Mouse (Mus musculus) liver, embryonic 16.5 days (tissue): Measurements from ENCODE around the gene Tdrd3. TPM values are rescaled to one million over a fixed set of nuclear protein-coding genes. Genes with fewer than 3 reads are reported as not detected.
A peak's percentile ranks its signal among the peaks of the same experiment; 100 is the strongest.

Experiments used
- ATAC-seq: fragments of 200-750 bp; cut with Nextera tagmentation; 2 replicates; pipeline ENCODE4 v1.8.0; 2017; ENCODE audit warnings: low read depth, mild to moderate bottlenecking, moderate number of reproducible peaks, moderate library complexity
- H3K27ac ChIP-seq: fragments of 300-500 bp; sonication (generic); 2 replicates; pipeline ENCODE4 v1.5.1; 2014; ENCODE audit warnings: mild to moderate bottlenecking, low read length
- H3K27me3 ChIP-seq: fragments of 300-500 bp; sonication (generic); 2 replicates; pipeline ENCODE4 v1.6.1; 2014; ENCODE audit warnings: low read depth, low read length, mixed read lengths; ENCODE audit not compliant: control insufficient read depth, insufficient read depth
- H3K36me3 ChIP-seq: fragments of 300-500 bp; sonication (generic); 2 replicates; pipeline ENCODE4 v1.6.1; 2014; ENCODE audit warnings: mild to moderate bottlenecking; ENCODE audit not compliant: control insufficient read depth, insufficient read depth
- H3K4me1 ChIP-seq: fragments of 300-500 bp; sonication (generic); 2 replicates; pipeline ENCODE4 v1.6.1; 2014; ENCODE audit warnings: low read depth, low read length, mixed read lengths; ENCODE audit not compliant: control insufficient read depth
- H3K4me2 ChIP-seq: fragments of 300-500 bp; sonication (generic); 2 replicates; pipeline ENCODE4 v1.6.1; 2014; ENCODE audit warnings: low read depth, low read length, mixed read lengths
- H3K4me3 ChIP-seq: fragments of 300-500 bp; sonication (generic); 2 replicates; pipeline ENCODE4 v1.5.1; 2014; ENCODE audit warnings: low read depth, mild to moderate bottlenecking, low read length
- H3K9ac ChIP-seq: fragments of 300-500 bp; sonication (generic); 2 replicates; pipeline ENCODE4 v1.6.1; 2014; ENCODE audit warnings: low read depth, low read length
- H3K9me3 ChIP-seq: fragments of 300-500 bp; sonication (generic); replicated peaks from 2 replicates; pipeline ENCODE4 v1.6.1; 2016; ENCODE audit warnings: low read length; ENCODE audit not compliant: control insufficient read depth
- WGBS: fragments of 180-500 bp; shearing (Covaris S2); extraction: QIAGEN DNeasy Blood & Tissue Kit; methylation state at CpG from one replicate; pipeline ENCODE4 v1.1.7; 2014; ENCODE audit not compliant: insufficient replicate concordance; 5-methylcytosine and 5-hydroxymethylcytosine counted together
- polyA plus RNA-seq: library from polyadenylated mRNA; unstranded; fragments of >200 nt; fragmentation: Nextera tagmentation; extraction: Ambion mirVana; gene quantifications from 2 replicates; pipeline ENCODE4 v1.2.1, GENCODE M21; 2015

Gene Tdrd3
- polyA plus RNA-seq, 1 experiment from 2014 or later: 7.1 TPM

DNA sequence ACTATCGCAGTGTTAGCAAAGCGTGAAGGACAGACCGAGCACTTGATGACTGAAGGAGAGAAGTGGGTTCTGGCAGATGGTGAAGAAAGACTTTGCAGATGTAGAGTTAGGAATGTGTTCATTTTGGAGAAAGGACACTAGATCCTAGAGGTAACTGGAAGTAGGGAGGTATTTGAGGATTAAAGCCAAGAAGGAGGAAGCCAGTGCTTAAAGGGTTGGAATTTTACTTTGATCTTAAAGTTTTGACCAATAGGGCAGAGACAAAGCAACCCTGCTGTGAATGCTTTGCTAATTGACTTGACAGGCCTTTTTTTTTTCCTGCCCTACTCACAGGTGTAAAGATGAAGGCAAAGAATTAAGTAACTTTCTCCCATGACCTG is 1.2 kb downstream of the Tdrd3 start:
- Histone ChIP-seq H3K27me3 (no peaks in the 10 kb centered on the region), H3K9me3 (no peaks in the 10 kb centered on the region), H3K4me3 (peak overlapping the region; percentile 89), H3K27ac (peak overlapping the region; percentile 100), H3K9ac (peak overlapping the region; percentile 93), H3K36me3 (no peaks in the 10 kb centered on the region), H3K4me2 (peak overlapping the region; percentile 98), H3K4me1 (peaks cover 24% of the 10 kb centered on the region)
- WGBS: 0% methylated on average over 3 of the region's 3 CpGs
- ATAC-seq: no peak

DNA sequence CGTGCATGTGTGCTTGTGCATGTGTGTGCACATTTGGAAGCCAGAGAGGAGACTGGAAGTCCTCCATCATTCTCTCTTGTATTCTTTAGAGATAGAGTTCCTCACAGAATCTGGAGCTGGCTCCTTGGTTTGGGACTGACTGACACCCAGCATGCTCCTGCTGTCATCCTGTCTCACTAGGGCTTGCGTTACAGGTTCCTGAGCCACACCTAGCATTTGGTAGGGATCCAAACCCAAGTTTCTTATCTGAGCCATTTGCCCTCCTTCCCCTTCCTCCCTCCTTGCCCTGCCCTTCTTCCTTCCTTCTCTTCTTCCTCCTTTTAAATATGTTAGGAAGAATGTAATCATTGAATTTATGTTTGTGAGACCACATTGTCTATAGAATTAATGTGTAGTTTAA is 3.3 kb downstream of the Tdrd3 start:
- Histone ChIP-seq H3K9ac (no peak overlapping the region), H3K4me2 (peak overlapping the region; percentile 22; the same call in 1 of the 2 replicates), H3K4me3 (no peak overlapping the region)

DNA sequence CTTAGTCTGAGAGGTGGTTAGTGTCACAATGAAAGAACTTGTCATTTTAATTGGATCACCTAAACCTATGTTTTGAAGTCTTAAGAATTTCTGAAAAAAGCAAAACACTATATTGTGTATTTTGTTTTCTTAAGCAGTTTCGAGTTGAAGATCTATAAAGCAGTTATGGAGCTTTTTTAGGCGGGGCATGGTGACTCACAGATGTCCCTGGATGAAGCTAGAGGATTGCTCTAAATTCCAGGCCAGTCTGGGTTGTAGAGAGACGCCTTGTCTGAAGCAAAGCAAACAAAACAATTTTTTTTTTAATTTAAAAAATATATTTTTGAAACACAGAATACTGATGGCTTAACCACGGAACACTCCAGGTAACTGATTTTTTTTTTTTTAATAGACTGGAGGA is 4.1 kb downstream of the Tdrd3 start:
- Histone ChIP-seq H3K27me3 (no peaks in the 10 kb centered on the region), H3K4me2 (no peak overlapping the region), H3K4me3 (no peak overlapping the region), H3K4me1 (peaks cover 26% of the 10 kb centered on the region), H3K27ac (no peak overlapping the region; the same call in 1 of the 2 replicates), H3K9me3 (no peaks in the 10 kb centered on the region), H3K36me3 (no peaks in the 10 kb centered on the region), H3K9ac (no peak overlapping the region)
- 68% methylated on average over 4 of the region's 4 CpGs for WGBS
- no peak for ATAC-seq

More for the DNA sequence above, 3.3 kb downstream of the Tdrd3 start:
- H3K27me3 ChIP-seq: no peaks in the 10 kb centered on the region
- no peaks in the 10 kb centered on the region for H3K9me3 ChIP-seq
- H3K36me3 ChIP-seq: no peaks in the 10 kb centered on the region
- H3K4me1 ChIP-seq: peaks cover 24% of the 10 kb centered on the region
- no peak overlapping the region for H3K27ac ChIP-seq
- no peak for ATAC-seq
- WGBS: 42% methylated on average over 2 of the region's 2 CpGs

DNA sequence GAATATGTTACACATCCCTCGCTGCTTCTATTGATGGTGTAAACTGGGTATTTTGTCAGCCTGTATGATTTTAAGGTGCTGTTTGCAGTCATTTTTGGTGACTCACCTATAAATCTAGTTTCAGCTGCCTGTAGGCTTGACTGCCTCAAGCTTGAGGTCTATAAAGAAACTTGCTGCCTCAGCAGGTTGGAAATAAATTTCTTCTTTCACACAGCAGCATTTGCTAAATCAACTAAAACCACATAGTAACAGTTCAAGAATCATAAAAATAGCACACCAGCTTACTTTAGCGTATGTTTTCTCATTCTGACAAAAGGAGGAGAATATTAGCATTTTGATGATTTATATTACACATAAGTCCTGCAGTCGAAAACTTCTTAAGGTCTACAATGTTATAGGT is 6.0 kb downstream of the Tdrd3 start:
- no peak for ATAC-seq
- Histone ChIP-seq H3K27me3 (no peaks in the 10 kb centered on the region), H3K9me3 (no peaks in the 10 kb centered on the region), H3K36me3 (no peaks in the 10 kb centered on the region), H3K4me2 (no peak overlapping the region), H3K27ac (no peak overlapping the region), H3K9ac (no peak overlapping the region), H3K4me3 (no peak overlapping the region), H3K4me1 (peaks cover 35% of the 10 kb centered on the region)
- 77% methylated on average over 3 of the region's 3 CpGs for WGBS

DNA sequence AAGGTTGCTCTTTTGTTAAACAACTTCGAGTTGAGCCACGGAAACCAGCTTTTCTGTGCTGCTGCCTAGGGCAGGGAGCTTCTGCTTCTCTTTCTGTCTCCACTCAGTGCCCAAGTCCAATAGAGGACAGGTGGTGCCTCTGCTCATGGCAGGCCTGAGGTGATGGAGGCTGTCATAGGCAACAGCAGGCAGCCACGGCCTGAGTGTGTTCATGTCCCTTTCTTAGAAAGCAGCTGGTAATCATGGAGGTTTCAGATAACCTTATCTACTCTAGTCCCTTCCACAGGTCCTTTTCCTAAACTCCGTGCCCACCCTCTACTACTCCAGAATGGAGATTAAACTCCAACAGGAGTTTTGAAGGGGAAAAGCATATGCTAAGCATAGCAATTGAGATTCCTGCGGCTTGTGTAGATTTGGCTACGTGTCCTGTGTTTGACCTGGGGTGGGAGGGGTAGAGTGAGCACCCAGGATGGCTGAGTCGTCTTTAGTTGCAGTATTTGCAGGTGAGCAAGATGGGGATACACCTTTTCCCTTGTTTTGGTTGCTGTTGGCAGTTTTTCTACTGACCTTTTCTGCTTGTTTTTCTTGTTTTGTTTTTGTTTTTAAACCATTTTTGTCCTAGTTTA is 10.0 kb downstream of the Tdrd3 start:
- Histone ChIP-seq H3K27ac (peak overlapping the region; percentile 71), H3K4me2 (peak overlapping the region; percentile 38), H3K27me3 (no peaks in the 10 kb centered on the region), H3K9ac (no peak overlapping the region), H3K36me3 (no peaks in the 10 kb centered on the region), H3K9me3 (no peaks in the 10 kb centered on the region), H3K4me3 (no peak overlapping the region), H3K4me1 (peaks cover 16% of the 10 kb centered on the region)
- whole genome bisulfite sequencing: 33% methylated on average over 7 of the region's 7 CpGs
- peak; percentile 88 for ATAC-seq

DNA sequence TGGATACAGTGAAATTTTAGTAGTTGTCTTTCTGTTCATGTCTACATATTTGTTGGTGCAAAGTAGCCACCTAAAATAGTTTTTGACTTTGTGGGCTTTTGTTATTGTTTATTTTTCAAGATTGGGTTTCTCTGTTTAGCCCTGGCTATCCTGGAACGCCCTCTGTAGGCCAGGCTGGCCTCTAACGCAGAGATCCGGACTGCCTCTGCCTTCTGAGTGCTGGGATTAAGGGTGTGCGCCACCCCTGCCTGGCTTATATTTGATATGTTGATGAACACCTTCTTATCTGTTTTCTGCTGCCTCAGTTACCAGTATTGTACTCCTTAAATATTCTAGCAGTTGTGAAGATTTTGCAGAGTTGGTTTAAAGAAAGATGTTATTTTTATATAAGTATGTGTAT is 10.6 kb downstream of the Tdrd3 start:
- Histone ChIP-seq H3K27ac (no peak overlapping the region), H3K27me3 (no peaks in the 10 kb centered on the region), H3K4me2 (no peak overlapping the region), H3K9ac (no peak overlapping the region), H3K4me1 (peaks cover 16% of the 10 kb centered on the region), H3K36me3 (no peaks in the 10 kb centered on the region), H3K4me3 (no peak overlapping the region), H3K9me3 (no peaks in the 10 kb centered on the region)
- peak; percentile 81 for ATAC-seq
- WGBS: 46% methylated on average over 4 of the region's 4 CpGs

DNA sequence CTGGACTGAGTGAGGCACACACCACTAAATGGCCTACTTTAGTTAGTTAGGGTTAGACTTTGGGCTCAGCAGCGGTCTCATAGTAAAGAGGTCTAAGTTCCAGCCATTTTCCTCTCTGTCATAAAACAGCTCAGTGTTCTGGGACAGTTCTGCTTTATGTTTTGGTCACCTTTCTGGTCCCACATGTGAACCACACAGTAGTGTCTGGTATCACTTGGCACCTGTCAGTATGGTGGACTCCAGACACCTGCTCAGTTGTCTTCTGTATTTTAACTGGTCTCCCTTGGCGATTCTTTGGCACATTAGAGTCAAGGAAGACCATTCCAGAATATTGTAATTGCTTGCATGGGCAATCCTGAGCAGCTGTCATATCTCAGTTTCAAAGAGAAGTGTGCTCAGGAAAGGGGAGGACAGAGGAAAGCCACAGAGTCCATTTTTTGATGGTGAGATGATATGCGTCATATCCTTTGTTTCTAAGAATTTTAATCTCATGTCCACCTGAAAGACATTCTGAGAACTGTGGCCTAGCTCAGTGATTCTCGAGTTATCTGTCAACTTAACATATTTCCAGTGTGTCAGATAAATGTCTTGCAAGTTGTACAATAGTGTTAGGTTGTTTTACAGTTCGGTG is 11.3 kb downstream of the Tdrd3 start:
- Histone ChIP-seq H3K4me1 (peaks cover 16% of the 10 kb centered on the region), H3K27ac (0 out of 2 replicates have a peak overlapping the region, but pooled peaks have one; percentile 12), H3K4me3 (no peak overlapping the region), H3K27me3 (no peaks in the 10 kb centered on the region), H3K4me2 (no peak overlapping the region), H3K36me3 (no peaks in the 10 kb centered on the region), H3K9me3 (no peaks in the 10 kb centered on the region), H3K9ac (no peak overlapping the region)
- 48% methylated on average over 5 of the region's 5 CpGs for WGBS
- no peak for ATAC-seq

DNA sequence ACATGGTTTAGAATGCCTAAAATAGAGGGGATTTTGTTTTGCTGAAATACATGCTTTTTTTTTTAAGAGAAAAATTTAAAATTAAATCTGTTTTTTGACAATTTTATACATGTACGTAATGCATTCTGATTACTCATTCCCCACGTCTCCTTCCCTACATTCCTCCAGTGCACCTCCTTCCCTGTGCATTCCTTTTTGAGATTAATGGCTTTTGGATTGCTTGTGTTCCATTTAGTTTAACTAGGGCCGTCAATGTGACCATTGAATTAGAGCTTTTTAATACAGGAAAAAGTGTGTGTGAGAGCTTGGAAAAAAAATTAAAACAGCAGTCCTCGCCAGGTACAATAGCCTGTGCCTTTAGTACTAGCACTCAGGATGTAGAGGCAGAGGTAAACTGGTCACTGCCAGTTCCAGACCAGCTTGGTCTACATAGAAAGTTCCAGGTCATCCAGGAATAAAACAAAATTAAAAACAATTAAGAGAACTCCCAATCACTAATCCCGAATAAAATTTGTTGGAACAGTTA is 17.0 kb downstream of the Tdrd3 start:
- 77% methylated on average over 5 of the region's 5 CpGs for WGBS
- H3K4me1 ChIP-seq: no peaks in the 10 kb centered on the region

DNA sequence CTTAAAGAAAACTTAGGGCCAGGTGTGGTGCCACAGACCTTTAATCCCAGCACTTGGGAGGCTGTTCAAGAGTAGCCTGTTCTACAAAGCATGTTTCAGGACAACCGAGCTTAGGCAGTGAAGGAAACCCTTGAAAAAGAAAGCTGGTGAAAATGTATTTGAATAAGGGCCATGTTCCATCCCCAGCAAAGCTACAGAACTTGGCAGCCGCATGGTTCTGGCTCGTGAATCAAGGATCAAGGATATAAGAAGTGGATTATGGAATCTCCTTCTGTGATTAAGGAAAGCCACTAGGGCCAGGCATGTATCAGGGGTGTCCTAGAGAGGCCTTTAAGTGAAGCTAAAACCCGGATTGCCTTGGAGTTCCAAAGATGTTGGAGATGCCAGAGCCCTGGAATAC is 18.9 kb downstream of the Tdrd3 start:
- Histone ChIP-seq H3K9ac (no peak overlapping the region), H3K4me1 (no peaks in the 10 kb centered on the region), H3K27me3 (no peaks in the 10 kb centered on the region), H3K36me3 (0 out of 2 replicates have a peak, but pooled peaks cover 3% of the 10 kb centered on the region), H3K4me3 (no peak overlapping the region), H3K4me2 (no peak overlapping the region), H3K9me3 (no peaks in the 10 kb centered on the region), H3K27ac (no peak overlapping the region)
- no peak for ATAC-seq
- WGBS: 76% methylated on average over 4 of the region's 4 CpGs

More for the DNA sequence above, 17.0 kb downstream of the Tdrd3 start:
- Histone ChIP-seq H3K9me3 (no peaks in the 10 kb centered on the region), H3K4me3 (no peak overlapping the region), H3K27ac (no peak overlapping the region), H3K36me3 (0 out of 2 replicates have a peak, but pooled peaks cover 3% of the 10 kb centered on the region), H3K9ac (no peak overlapping the region), H3K4me2 (no peak overlapping the region), H3K27me3 (no peaks in the 10 kb centered on the region)
- ATAC-seq: no peak
